Mouse (Mus musculus) thymus, adult 2 months (tissue): ENCODE results near the gene Npvf.

Experiments
- CTCF ChIP-seq: fragments of 200-500 bp; IDR thresholded peaks from 2 replicates; pipeline ENCODE4 v1.5.1; 2012; ENCODE audit warnings: mild to moderate bottlenecking, control low read depth, low read length, moderate library complexity, borderline replicate concordance; ENCODE audit not compliant: control insufficient read depth, poor library complexity, insufficient read depth; ENCODE audit errors: extremely low read depth
- POLR2A ChIP-seq: fragments of 200-500 bp; IDR thresholded peaks from 2 replicates; pipeline ENCODE4 v1.6.1; 2012; ENCODE audit warnings: mild to moderate bottlenecking, low read length, control low read depth, moderate library complexity; ENCODE audit not compliant: control insufficient read depth, poor library complexity, insufficient read depth; ENCODE audit errors: extremely low read depth

DNA sequence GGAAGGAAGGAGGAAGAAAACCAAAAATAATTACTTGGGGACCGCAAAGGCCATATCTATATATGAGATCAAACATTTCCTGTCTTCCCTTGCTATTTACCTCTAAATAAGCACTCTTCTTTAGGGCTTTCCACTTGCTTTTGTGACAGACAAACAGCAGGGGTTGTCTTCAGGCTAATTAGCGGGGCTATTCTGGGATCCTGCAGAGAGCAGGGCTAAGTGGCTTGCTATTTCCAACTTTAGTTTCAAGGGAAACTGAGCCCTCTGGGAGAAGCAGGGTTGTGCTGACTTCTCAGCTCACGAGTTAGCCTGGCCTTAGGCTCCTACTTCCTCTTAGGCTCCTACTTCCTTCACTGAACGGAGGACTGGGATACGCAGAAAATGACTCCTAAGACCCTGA lies 27.3 kb upstream of the Npvf start:
- TF ChIP-seq CTCF (no peak), POLR2A (no peak)
